Mouse (Mus musculus): Measurements from ENCODE around the gene Idh2.
"Not testable (repeated sequence)": the region's sequence is repeated elsewhere in the genome, so short reads cannot be mapped to it uniquely, and the experiment has no call there.

- TF ChIP-seq CTCF, POLR2A (IDR thresholded peaks at IDR 0.05; ENCODE audit: extremely low read depth, insufficient read depth, low read length): not testable (repeated sequence)
Measured at GRCm38 (mm10) chr7:80050382-80050781, 64.8 kb downstream of the Idh2 start.
